Mouse (Mus musculus): ENCODE results near the gene Reps2.

DNA sequence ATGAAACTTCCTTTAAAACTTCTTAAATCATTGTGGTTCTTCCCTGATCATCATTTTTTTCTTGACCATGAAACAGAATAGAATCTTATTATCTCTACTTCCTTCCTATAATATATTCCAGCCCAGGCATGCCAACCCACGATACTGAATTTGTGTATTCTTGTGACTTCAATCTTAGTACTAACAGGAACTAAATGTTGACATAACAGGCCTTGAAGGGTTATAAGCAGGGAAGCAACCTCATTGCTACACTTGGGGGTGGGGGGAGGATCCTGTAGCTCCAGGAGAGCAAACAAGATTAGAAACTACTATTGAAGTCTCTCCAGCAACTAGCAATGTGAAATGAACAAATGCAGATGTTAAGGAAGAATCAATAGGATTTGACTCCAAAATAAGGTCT, 154.8 kb downstream of the Reps2 start:
- TF ChIP-seq EP300 (IDR thresholded peaks at IDR 0.05; ENCODE audit: insufficient read depth, low read depth, low read length), result no peak
- TF ChIP-seq CTCF (IDR thresholded peaks at IDR 0.05; ENCODE audit: low read depth, low read length), result no peak
- TF ChIP-seq POLR2A (IDR thresholded peaks at IDR 0.05; ENCODE audit: insufficient read depth, low read length), result no peak
